Mouse (Mus musculus) neutrophil, adult 5-6 weeks (primary cell): ENCODE results near the gene Ankrd44. TPM values are rescaled to one million over a fixed set of nuclear protein-coding genes. Genes with fewer than 3 reads are reported as not detected.

Experiments used
- ATAC-seq: fragments of 151-379, 151-347 bp; 2 replicates; pipeline ENCODE4 v1.8.0; 2017; ENCODE audit warnings: mild to moderate bottlenecking, moderate TSS enrichment; ENCODE audit not compliant: insufficient number of reproducible peaks, poor library complexity, low FRiP score, severe bottlenecking; ENCODE audit errors: extremely low read depth
- total RNA-seq: library from RNA; stranded (forward); fragments of 200-1000 nt; gene quantifications from 2 replicates; pipeline ENCODE4 v1.2.3, GENCODE M21; 2017

Ankrd44 gene
- total RNA-seq, 1 experiment from 2014 or later: 407 TPM

- no peak for ATAC-seq
These were observed 96.0 kb downstream of the Ankrd44 start for GRCm38 (mm10) chr1:54830223-54830622.

GRCm38 (mm10) chr1:54829681-54830213 lies 96.4 kb downstream of the Ankrd44 start:
- ATAC-seq: no peak

- peak; percentile 67 for ATAC-seq
These were observed 98.4 kb downstream of the Ankrd44 start for GRCm38 (mm10) chr1:54827827-54828226.

- ATAC-seq: no peak
These were observed 98.8 kb downstream of the Ankrd44 start for GRCm38 (mm10) chr1:54827351-54827750.

GRCm38 (mm10) chr1:54826426-54826986 lies 99.7 kb downstream of the Ankrd44 start:
- no peak for ATAC-seq

- no peak for ATAC-seq
These were observed 100.3 kb downstream of the Ankrd44 start for GRCm38 (mm10) chr1:54825718-54826425.

GRCm38 (mm10) chr1:54824106-54824808 lies 101.9 kb downstream of the Ankrd44 start:
- ATAC-seq: no peak

GRCm38 (mm10) chr1:54821797-54822196 lies 104.4 kb downstream of the Ankrd44 start:
- ATAC-seq: no peak

GRCm38 (mm10) chr1:54815206-54815855 lies 110.9 kb downstream of the Ankrd44 start:
- ATAC-seq: no peak

- peak; percentile 93 for ATAC-seq
These were observed 116.2 kb downstream of the Ankrd44 start for GRCm38 (mm10) chr1:54809811-54810549.

- ATAC-seq: no peak
These were observed 117.1 kb downstream of the Ankrd44 start for GRCm38 (mm10) chr1:54809098-54809490.

GRCm38 (mm10) chr1:54808401-54809097 lies 117.6 kb downstream of the Ankrd44 start:
- no peak for ATAC-seq

- ATAC-seq: no peak
These were observed 118.4 kb downstream of the Ankrd44 start for GRCm38 (mm10) chr1:54807832-54808231.

- ATAC-seq: no peak
These were observed 119.9 kb downstream of the Ankrd44 start for GRCm38 (mm10) chr1:54806116-54806850.

GRCm38 (mm10) chr1:54804406-54804805 lies 121.8 kb downstream of the Ankrd44 start:
- ATAC-seq: no peak

- ATAC-seq: no peak
These were observed 123.5 kb downstream of the Ankrd44 start for GRCm38 (mm10) chr1:54802703-54803102.

GRCm38 (mm10) chr1:54801256-54801655 lies 124.9 kb downstream of the Ankrd44 start:
- ATAC-seq: no peak

- ATAC-seq: no peak
These were observed 126.8 kb downstream of the Ankrd44 start for GRCm38 (mm10) chr1:54799421-54799820.
